Mouse (Mus musculus) brain, embryonic 18.5 days (tissue): ENCODE results near the gene D10Jhu81e.
"Not testable (repeated sequence)": the region's sequence is repeated elsewhere in the genome, so short reads cannot be mapped to it uniquely, and the experiment has no call there.

ENCODE experiments used
- DNase-seq: peaks from one replicate; pipeline ENCODE4 v3.0.0-alpha.2; 2012; ENCODE audit warnings: low read depth, low spot score

D10Jhu81e gene

DNA sequence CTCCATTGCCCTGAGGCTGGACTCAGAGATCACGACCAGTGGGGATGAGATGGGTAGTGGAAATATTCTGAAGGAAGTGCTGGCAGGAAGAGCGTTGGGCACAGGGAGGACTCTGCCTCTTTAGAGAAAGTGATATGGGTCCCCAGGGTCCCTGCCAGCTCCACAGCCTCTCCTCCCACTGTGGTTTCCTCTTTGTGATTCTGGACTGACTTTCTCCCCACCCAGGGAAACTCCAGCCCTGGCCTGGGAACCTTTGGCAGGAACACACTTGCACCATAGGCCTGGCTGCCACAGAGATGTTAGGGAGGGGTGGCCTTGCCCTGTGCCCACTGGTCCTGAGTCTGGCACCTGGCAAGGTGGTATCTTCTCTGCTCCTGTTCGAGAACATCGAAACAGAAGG is 39.6 kb downstream of the D10Jhu81e start:
- no peak for DNase-seq

DNA sequence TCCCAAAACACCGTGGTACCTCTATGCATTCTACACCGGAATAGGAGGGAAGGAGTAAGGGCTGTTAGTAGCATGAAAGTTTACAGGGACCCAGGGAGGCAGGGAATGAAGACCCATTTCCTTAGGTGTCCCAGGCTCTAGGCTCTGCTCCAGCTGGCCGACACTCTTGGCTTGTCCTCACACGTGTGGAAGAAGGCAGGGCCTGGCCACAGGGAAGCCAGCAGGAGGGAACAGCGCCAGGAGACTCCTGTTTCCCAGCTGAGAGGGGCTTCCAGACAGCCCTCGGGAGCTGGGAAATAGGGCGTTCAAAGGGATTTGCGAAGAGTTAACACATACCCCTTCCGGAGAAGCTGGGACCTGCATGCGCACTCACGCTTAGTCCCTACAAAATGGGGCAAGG is 40.2 kb downstream of the D10Jhu81e start:
- no peak for DNase-seq

GRCm38 (mm10) chr10:78128647-78129046 is 40.9 kb downstream of the D10Jhu81e start:
- DNase-seq = no peak

GRCm38 (mm10) chr10:78127931-78128330 is 41.7 kb downstream of the D10Jhu81e start:
- DNase-seq = no peak

DNA sequence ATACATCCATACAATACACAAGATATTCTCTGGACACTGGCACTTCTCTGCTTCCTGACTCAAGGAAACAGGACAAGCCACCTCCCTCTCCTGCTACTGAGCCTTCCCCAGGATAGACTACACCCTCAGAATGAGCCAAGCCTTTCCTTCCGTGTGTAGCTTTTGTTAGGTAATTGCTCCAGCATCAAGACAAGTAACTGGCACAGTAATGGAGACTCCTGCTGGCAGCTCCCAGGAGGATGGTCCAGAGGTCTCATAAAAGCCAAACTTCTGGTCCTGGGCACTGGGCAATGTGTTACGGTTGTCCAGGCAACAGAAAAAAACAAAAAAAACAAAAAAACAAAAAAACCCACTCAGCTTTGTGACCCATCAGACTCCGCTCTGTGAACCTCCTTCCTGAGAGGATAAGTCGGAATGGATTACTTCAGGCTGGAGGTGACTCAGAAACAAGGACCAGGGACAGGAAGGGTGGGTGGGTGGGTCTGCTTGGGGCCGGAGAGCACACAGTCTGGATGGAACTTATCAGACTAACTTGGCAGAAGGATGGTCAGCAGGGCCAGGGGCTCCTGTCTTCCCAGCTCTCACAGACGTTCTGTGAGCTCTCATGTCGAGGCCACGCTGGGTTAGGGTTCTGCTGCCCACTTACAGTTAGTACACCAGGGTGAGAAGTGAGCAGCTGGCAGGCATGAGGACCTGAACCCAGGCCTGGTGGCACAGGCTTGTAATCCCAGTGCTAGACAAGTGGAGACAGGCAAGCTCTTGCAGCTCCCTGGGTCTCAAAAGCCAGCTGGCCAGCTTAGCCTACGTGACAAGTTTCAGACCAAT is 42.3 kb downstream of the D10Jhu81e start:
- no peak for DNase-seq

DNA sequence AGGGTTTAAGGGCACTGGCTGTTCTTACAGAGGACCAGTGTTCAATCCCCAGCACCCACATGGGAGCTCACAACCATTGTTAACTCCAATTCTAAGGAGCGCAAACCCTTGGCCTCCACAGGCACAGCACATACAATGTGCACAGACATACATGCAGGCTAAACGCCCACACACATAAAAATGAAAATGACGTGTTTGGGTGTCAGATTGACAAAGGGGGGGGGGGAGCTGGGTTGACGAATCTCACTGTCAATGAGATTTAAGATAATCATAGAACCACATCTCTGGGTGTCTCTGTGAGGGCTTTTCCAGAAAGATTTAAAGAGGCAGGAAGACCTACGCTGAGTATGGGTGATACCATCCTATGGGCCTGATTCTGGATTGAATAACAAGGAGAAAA is 43.3 kb downstream of the D10Jhu81e start:
- DNase-seq = no peak

DNA sequence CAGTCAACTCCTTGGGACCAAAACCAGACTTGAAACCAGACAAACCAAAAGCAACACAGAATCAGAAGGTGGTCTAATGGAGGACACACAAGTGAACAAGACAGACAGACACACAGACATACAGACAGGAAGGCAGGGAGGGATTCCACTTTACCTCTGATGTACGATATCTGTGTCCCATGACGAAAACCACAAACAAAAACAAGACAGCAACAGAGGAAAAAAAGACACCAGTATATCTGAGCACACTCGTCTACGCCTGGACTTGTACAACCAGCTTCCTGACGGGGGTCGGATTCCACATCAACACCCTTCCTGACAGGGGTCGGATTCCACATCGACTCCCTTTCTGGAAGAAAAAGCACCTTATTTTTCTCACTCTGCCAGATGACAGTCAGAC is 44.5 kb downstream of the D10Jhu81e start:
- DNase-seq = not testable (repeated sequence)

DNA sequence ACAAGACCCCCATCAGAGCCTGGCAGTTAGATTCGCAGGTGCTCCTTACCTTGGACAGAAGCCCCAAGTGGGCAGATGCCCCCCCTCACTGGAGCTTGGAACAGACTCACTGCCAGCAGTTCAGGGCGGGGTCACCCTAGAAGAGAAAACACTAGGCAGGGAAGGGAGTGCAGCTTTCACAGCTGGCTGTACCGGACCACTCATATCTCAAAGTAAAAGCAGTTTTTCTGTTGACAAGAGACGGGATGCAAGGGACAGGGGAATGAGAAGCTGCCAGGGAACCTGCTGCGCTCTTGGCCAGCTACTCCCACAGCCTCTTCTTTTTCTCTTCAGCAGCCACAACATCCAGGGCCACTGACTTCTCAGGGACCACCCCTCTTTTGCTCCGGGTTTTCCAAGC is 45.4 kb downstream of the D10Jhu81e start:
- DNase-seq = not testable (repeated sequence)

GRCm38 (mm10) chr10:78119422-78119821 is 50.2 kb downstream of the D10Jhu81e start:
- no peak for DNase-seq

DNA sequence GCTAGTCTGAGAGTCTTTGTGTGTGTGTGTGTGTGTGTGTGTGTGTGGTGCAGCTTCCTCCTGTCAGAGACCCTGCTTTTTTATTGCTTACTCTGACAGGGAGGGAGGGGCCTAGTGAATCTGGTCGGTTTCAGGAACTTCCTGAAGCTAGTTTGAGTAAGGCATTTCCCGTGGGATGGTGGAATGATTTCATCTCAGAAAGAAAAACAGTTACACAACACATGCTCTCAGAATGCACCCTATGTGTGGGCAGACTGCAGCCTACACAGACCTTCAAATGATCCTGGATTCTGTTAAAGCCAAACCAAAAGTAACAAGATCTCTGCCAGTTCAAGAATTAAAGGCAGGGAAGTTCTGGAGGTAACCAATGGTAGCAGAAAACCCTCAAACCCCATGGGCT is 54.4 kb downstream of the D10Jhu81e start:
- no peak for DNase-seq

- no peak for DNase-seq
Measured at GRCm38 (mm10) chr10:78114521-78115092, 55.0 kb downstream of the D10Jhu81e start.
